Mouse (Mus musculus): ENCODE results near the gene Gm10717.
"Not testable (repeated sequence)": the region's sequence is repeated elsewhere in the genome, so short reads cannot be mapped to it uniquely, and the experiment has no call there.

DNA sequence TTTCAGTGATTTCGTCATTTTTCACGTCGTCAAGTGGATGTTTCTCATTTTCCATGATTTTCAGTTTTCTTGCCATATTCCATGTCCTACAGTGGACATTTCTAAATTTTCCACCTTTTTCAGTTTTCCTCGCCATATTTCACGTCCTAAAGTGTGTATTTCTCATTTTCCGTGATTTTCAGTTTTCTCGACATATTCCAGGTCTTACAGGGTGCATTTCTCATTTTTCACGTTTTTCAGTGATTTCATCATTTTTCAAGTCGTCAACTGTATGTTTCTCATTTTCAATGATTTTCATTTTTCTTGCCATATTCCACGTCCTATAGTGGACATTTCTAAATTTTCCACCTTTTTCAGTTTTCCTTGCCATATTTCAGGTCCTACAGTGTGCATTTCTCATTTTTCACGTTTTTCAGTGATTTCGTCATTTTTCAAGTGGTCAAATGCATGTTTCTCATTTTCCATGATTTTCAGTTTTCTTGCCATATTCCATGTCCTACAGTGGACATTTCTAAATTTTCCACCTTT lies 24.7 kb upstream of the Gm10717 start, which contains the start of gene Gm10722:
- not testable (repeated sequence) for TF ChIP-seq CHD2 (IDR thresholded peaks at IDR 0.05; ENCODE audit: low read depth, low read length); MAFK (IDR thresholded peaks at IDR 0.05; ENCODE audit: insufficient read depth, low read depth, low read length); HCFC1 (IDR thresholded peaks at IDR 0.05; ENCODE audit: borderline replicate concordance, insufficient read depth, low read length)
